Mouse (Mus musculus) liver, embryonic 14.5 days (tissue): ENCODE results near the gene Sbf2.

Source experiments
- CTCF ChIP-seq: IDR thresholded peaks from 2 replicates; pipeline ENCODE4 v1.5.1; 2016; ENCODE audit warnings: antibody characterized with exemption, low read depth, control low read depth
- EP300 ChIP-seq: IDR thresholded peaks from 2 replicates; pipeline ENCODE4 v1.6.1; 2016; ENCODE audit warnings: antibody characterized with exemption, low read depth

DNA sequence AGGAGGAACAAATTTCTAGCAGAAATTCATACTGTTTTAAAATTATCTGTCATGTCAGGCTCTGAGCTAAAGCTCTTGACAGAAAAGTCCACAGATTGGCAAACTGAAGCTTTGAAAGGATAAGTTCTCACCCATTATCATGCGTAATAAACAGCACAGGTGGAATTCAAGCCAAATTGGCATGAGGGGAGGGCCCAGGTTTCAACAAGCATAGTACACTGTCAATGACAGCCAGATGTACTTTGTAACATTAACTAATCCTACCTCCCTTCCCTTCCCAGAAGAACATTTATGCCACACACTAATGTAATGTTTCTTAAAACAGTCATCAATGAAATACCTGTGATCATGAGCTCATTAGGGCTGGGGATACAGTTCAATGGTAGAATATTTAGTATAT is 17.6 kb downstream of the Sbf2 start:
- no peak for TF ChIP-seq EP300
- TF ChIP-seq CTCF, result no peak
